Mouse (Mus musculus) kidney, adult 18-20 months (tissue): ENCODE measurements around the gene Helb.

Source experiments
- DNase-seq: peaks from one replicate; pipeline ENCODE4 v3.0.0; 2021

The Helb gene

DNA sequence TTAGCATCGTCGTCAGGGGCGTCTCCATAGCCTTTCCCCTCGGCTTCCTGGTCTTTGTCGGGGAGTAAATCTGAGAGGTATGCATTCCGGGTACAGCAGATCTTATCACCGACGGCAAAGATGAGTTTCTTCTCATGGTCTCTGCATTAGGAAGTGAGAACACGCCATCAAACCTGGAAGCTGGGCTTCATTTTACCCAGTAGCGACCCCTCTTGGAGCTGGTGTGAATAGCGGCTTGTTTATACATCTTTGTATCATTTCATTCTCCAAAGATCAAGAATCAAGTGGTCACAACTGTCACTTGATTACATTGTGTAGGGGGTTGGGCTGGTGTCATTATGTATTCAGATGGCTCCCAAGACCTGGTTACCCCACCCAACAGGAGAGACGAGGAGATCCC, 20.2 kb downstream of the Helb start:
- DNase-seq, result no peak

DNA sequence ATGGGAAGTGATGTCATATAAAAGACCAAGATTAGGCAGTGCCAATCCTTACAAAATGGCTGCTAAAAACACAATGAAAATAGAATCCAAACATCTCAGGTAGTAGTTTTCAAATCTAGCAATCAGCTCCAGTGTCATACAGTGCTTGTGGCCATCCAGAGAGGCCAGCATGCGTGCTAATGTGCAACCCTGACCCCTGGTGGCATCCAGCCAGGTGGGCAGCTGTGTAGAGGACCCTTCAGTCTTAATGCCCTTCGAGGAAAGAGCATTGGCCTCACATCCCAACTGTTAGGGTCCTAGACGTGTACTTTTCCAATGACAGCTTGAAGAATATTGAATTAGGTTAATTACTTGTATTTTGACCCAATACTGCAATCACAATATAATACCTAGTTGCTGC, 34.9 kb downstream of the Helb start:
- DNase-seq, result no peak

DNA sequence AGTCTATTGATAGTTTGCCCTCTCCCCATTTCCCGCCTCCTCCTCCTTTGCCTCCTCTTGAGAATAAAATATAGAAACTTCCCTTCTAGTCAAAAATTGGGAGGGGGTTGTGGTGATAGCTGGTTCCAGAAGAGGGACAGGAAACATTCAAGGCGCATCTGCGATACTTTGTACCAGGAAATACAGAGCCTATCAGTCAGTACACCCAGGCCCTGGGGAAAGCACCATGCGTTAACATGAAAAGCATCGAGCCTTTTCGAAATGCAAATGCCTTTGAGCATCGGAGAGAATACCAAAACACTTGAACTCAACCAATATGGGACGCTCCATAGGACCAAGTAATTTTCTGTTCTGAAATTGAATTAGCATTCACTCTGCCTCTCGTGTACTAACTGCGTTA, 46.5 kb downstream of the Helb start:
- DNase-seq, result no peak

DNA sequence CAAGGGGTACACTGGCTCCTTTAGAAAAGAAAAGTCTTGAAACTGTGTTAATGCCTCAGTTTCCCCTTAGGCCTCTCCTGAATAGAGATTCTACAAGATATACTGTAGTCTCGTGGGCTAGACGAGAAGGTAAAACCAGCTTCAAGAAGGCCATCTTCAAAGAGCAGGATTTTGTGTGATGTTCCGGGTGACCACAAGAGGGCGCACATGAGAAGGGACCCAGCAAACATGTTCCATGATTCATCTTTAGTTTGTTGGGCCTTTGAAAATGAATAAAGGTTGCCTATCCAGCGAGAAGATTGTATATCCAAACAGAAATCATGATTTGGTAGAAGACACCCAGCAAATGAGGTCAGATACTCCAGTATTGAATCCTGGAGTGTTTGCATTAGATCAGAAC, 48.4 kb downstream of the Helb start:
- peak; percentile 56 for DNase-seq

DNA sequence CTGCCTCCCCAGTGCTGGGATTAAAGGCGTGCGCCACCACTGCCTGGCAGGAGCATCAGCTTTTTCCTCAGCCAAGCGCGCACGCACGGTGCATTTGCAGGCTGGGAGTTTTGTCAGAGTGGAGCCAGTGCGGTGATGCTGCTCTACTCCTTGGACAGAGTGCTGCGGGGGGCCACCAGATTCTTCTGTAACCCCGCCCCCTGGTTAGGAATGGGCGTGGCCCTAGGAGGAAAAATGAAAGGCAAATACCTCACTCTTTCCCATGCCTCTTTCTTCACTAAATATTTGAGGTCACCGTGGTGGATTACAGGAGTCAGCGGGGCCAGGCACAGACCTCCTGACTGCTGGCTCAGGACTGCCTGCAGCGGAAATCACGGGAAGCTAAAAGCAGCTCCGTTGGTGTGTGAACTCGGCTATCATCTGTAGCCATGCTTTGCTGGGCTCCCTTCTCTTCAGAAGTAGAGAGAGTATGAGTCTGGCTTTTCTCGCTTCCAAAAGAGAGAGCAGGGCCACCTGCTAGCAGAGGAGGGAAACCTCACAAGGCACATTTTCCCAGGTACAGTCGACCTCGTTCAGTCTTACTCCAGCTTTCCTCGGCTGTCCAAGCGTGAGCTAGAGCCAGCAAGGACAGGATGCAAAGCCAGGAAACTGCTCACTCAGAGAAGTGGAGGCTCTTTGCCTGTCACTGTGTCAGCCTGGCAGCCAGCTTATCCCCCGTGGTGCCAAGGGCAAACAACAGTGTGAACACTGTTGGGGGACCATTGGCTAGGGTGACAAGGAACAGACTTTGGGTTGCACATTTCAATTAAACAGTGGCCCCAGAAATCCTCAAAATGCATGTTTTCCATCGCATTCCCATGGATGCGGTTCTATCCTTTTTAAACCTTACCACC, 51.3 kb downstream of the Helb start:
- DNase-seq, result no peak

DNA sequence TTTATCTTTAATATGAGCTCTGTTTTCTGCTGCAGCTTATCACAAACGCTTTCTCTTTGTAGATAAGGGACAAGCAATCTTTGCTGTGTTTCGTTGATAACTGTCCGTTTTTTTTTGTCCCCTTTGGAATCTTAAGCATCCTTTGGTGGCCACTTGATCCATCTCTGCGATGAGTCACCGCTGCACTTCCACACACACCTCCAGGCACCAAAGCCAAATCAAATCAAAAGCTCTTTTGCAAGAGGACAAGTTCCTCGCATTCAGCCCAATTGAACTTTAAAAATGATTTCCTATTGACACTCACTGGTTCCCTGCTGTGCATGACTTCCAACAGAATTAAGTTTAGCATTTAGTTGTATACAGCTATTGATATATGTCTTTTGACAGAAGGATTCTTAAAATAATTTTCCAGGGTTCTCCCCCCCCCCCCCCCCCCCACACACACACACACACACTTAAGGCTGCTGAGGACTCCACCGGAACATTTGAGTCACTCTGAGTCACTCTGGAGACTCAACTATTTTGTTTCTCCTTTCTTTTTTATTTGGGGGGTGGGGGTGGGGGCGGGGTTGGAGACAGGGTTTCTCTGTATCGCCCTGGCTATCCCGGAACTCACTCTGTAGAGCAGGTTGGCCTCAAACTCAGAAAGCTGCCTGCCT, 52.1 kb downstream of the Helb start:
- no peak for DNase-seq

DNA sequence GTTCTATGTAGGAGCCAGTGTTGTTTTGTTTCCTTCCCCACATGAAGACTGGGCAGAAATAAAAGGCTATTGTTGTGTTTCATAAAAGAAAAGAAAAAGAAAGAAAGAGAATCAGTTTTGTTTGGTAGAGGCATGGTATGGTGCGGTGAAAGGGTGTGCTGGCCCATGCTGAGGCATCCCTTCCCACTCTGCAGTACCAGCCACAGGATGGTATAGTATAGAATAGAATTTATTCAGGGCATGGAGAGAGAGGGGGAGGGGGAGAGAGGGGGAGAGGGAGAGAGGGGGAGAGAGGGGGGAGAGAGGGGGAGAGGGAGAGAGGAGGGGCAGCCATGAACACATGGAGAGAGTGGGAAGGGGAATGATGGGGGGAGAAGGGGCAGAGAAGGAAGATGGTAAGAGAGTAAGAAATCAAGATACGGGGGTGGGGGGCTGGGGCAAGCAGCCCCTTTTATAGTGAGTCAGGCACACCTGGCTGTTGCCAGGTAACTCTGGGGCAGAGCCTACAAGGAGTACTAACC, 68.0 kb downstream of the Helb start:
- DNase-seq, result no peak

DNA sequence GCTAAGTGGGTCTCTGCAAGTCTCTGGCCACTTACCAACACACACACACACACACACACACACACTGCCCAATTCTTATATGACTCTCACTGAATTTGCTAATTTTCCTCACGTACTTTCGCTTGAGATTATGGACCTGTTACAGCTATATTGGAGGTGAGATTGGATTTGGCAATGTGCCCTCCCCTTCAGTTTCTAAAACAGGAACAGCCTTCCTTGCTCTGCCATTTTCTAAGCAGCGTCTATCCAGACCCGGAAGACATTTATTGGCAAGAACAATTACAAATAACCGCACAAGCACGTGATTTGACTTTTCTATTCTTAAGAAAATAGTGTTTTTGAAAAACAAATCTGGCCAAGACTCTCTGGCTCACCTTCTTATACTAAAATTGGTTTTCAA, 68.5 kb downstream of the Helb start:
- DNase-seq, result no peak

DNA sequence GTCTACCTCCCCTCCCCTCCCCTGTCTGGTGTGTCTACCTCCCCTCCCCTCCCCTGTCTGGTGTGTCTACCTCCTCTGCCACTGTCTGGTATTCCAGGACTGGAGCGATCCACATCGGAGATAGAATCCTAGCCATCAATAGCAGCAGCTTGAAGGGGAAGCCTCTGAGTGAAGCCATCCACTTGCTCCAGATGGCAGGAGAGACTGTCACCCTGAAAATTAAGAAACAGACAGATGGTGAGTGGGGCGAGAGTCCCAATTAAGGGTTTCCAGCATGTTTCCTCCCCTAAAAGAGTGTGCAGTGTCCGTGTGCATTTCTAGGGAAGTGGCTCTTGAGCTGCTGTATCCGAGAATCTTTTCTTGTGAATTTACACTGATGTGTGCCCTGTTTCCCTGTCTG, 74.6 kb downstream of the Helb start:
- no peak for DNase-seq

DNA sequence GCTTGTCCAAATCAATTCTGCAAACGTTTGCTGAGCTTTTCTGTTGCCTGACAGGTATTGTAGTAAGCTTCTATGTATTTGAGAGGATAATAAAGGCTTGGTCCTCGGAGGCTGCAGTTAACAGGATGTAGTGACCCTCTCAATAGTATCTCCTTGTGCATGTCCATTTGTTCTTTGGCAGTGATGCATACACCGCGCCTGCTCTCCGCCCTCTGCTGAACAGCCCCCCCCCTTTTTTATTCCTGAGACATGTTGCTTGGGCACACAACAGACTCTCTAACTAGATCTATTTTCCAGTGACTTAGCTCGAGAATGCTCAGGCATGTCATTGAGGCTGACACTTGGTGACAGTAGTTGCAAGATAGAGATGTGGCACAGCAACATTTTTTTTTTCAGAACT, 77.0 kb downstream of the Helb start:
- no peak for DNase-seq

DNA sequence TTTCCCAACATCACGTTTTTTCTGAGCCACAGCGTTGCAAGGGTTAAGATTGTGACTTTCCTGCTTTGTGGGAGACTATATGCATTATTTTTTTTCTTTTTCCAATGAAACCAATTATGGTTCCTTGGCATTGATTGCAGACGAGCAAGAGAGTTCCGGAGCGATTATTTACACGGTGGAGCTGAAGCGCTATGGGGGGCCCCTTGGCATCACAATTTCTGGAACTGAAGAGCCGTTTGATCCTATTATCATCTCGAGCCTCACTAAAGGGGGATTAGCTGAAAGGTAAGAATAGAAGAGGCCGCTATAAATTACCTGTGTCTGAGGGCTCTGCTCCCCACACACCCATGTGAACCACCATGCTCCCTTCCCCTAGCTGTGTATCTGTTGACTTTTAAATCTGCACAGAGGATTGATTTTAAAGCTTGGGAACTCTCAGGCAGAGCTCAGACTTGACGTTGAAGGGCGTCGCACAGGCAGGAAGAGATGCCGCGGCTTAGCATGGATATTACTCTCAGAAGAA, 77.5 kb downstream of the Helb start:
- no peak for DNase-seq

DNA sequence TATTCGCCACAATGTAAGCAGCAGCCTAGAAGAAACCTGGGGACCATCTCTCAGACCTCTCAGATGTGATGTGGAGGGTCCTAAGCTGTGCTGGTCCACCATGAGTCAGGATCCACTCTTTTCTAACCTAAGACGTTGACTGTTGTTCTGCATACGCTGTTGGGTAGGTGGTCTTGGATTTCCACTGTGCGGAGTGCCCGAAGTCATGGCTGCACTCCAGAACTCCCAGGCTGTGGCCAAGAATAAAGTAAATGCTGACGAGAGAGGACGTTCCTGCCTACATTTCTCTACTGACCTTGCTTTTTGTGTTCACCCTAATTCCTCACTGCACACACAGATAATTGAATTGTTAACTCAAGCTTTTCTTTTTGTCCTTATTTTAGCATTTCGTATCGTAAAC, 78.9 kb downstream of the Helb start:
- DNase-seq, result no peak
